12 mouse cellular contexts compared by ENCODE assay signal in the genomic region with DNA sequence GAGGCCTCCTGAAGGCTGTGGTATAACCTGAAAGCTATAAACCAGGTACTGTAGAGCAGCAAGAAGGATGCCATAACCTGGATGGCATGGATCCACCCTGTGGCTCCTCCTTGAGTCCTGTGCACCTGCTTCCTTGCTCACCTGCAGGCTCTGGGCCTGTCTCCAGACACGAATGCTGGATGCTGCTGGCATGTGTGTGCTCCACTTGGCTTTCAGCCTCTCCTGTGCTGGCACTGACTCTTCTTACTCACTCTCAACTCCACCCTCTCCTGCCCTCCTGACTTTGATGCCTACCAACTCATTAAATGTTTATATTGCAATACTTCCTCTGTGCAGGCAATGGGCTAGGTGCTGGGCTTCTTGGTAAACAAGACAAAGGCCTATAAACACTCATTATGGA. TPM values are rescaled to one million over a fixed set of nuclear protein-coding genes. Genes with fewer than 3 reads are reported as not detected.
DNase-seq lines count a peak whose midpoint lies in the region.
"Had no signal": no experiment of that assay in that cellular context is flagged by ENCODE, and none has a peak within 500 bp of the region (broad histone marks: within the 10 kb centered on the region; RNA-seq: fewer than 3 reads in every experiment).

No protein-coding gene starts in this region.

- WGBS in large intestine, adult 2 months = 29% methylated on average over 1 of the region's 1 CpGs

- DNase-seq in heart, adult 11 months = peak; percentile 74
- DNase-seq in heart, adult 18-20 months = no peak
- peak; percentile 3 for DNase-seq in lung, postnatal 36 days
- no peak for DNase-seq in lung, postnatal 10 days
- DNase-seq in cerebellum, adult 9-11 months = peak; percentile 92
- DNase-seq in large intestine, adult 2 months (ENCODE audit: low read depth, low spot score) = peak; percentile 67
- no peak for DNase-seq in spleen, adult 12 weeks (ENCODE audit: low spot score)
- DNase-seq in heart, postnatal 36 days = no peak
- DNase-seq: gastrocnemius, postnatal 25 days; kidney, adult 18-20 months; liver, postnatal 0 days; spleen, adult 18-20 months had no signal

- intact Hi-C loops in heart, postnatal 36 days (cut with DNase I) = no loop called here

RNA-seq across cellular contexts. Expression of a gene that starts 43.3 kb away (rescaled TPM):
- total RNA-seq in heart, adult 18-20 months (2021) = 10 to 100 TPM; 84.2 to 97.6 TPM
- 76.0 and 99.6 TPM in 2 replicates for polyA plus RNA-seq in large intestine, adult 2 months (2012; rRNA removed)
- 10 to 100 TPM; 82.9 to 91.1 TPM for total RNA-seq in heart, postnatal 36 days (2021)

Comparison
In these comparisons a context has a peak if more than half of its experiments do, and no peak if none do; other contexts are left out.
1. DNase-seq: peak in heart, adult 11 months (single experiment), lung, postnatal 36 days (single experiment), cerebellum, adult 9-11 months (single experiment) and large intestine, adult 2 months (single experiment); none in heart, adult 18-20 months (0 of 2), lung, postnatal 10 days (single experiment), spleen, adult 12 weeks (single experiment) and heart, postnatal 36 days (0 of 2).